Mouse (Mus musculus) limb, embryonic 10.5 days (tissue): ENCODE measurements around the gene Anp32e. TPM values are rescaled to one million over a fixed set of nuclear protein-coding genes. Genes with fewer than 3 reads are reported as not detected.
"Not testable (repeated sequence)": the region's sequence is repeated elsewhere in the genome, so short reads cannot be mapped to it uniquely, and the experiment has no call there.

Source experiments
- DNase-seq: peaks from one replicate; pipeline ENCODE4 v3.0.0-alpha.2; 2017; ENCODE audit warnings: low spot score
- H3K27ac ChIP-seq: fragments of 300-500 bp; sonication (generic); 2 replicates; pipeline ENCODE4 v1.5.1; 2016; ENCODE audit warnings: mild to moderate bottlenecking
- H3K27me3 ChIP-seq: fragments of 300-500 bp; sonication (generic); 2 replicates; pipeline ENCODE4 v1.6.1; 2016; ENCODE audit warnings: low read depth, mild to moderate bottlenecking; ENCODE audit not compliant: poor library complexity, severe bottlenecking
- H3K36me3 ChIP-seq: fragments of 300-500 bp; sonication (generic); 2 replicates; pipeline ENCODE4 v1.6.1; 2016; ENCODE audit warnings: mild to moderate bottlenecking, moderate library complexity
- H3K4me1 ChIP-seq: fragments of 300-500 bp; sonication (generic); 2 replicates; pipeline ENCODE4 v1.6.1; 2016
- H3K4me3 ChIP-seq: fragments of 300-500 bp; sonication (generic); 2 replicates; pipeline ENCODE4 v1.5.1; 2016; ENCODE audit warnings: mild to moderate bottlenecking, moderate library complexity
- H3K9me3 ChIP-seq: fragments of 300-500 bp; sonication (generic); replicated peaks from 2 replicates; pipeline ENCODE4 v1.6.1; 2016; ENCODE audit warnings: mild to moderate bottlenecking
- WGBS: fragments of 180-500 bp; shearing (Covaris S2); methylation state at CpG from one replicate; pipeline ENCODE4 v1.1.7; 2016; 5-methylcytosine and 5-hydroxymethylcytosine counted together
- polyA plus RNA-seq: library from polyadenylated mRNA; unstranded; fragments of >200 nt; fragmentation: Nextera tagmentation; extraction: Ambion mirVana; gene quantifications from 2 replicates; pipeline ENCODE4 v1.2.1, GENCODE M21; 2016

The Anp32e gene
- polyA plus RNA-seq, 1 experiment from 2014 or later = 367 TPM

DNA sequence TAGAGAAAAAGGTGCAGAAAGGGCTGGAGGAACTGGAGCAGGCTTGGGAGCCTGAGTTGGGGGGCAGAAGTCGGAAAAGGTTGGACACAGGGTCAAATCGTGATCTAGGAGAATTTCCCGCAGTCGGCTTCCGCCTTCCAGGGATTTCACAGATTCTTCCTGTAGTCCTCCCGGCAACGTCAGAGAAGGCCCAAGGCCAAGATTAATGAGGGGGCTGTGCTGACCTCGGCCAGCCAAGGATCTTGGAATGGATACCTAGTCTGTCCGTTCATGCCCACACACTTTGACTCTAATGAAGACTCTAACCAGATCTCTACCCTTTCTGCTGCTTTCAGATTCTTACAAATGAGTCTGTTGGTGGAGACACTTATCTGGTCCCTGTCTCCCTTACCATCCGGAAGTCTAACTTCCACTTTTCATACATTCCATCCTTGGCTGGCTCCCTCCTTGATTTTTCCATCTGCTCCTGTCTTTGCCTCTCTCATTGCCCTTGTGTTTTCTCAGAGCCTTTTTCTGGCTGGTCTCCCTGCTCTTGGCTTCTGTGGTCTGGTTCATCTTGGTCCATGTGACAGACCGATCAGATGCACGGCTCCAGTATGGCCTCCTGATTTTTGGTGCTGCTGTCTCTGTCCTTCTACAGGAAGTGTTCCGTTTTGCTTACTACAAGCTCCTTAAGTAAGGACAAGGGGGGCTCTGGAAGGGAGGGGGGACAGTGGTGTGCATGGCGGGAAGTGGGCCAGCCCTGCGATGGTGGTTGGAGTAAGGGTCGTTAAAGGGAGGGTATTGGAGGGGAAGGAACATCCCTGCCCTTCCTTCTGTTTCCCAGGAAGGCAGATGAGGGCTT, 34.5 kb upstream of the Anp32e start:
- Histone ChIP-seq H3K4me1 (peaks cover 46% of the 10 kb centered on the region), H3K27me3 (no peaks in the 10 kb centered on the region), H3K27ac (peak overlapping the region; percentile 78), H3K9me3 (no peaks in the 10 kb centered on the region), H3K36me3 (peaks cover 28% of the 10 kb centered on the region), H3K4me3 (peak overlapping the region; percentile 77)
- WGBS = 16% methylated on average over 16 of the region's 16 CpGs
- peak; percentile 47 for DNase-seq

- not testable (repeated sequence) for H3K27me3 ChIP-seq, H3K27ac ChIP-seq, DNase-seq, H3K9me3 ChIP-seq
- H3K36me3 ChIP-seq = peaks cover 38% of the 10 kb centered on the region
- peaks cover 41% of the 10 kb centered on the region for H3K4me1 ChIP-seq
- 0 out of 2 replicates have a peak overlapping the region, but pooled peaks have one; percentile 17 for H3K4me3 ChIP-seq
- 86% methylated on average over 7 of the region's 7 CpGs for WGBS
These were observed 33.5 kb upstream of the Anp32e start for GRCm38 (mm10) chr3:95895501-95895900.

DNA sequence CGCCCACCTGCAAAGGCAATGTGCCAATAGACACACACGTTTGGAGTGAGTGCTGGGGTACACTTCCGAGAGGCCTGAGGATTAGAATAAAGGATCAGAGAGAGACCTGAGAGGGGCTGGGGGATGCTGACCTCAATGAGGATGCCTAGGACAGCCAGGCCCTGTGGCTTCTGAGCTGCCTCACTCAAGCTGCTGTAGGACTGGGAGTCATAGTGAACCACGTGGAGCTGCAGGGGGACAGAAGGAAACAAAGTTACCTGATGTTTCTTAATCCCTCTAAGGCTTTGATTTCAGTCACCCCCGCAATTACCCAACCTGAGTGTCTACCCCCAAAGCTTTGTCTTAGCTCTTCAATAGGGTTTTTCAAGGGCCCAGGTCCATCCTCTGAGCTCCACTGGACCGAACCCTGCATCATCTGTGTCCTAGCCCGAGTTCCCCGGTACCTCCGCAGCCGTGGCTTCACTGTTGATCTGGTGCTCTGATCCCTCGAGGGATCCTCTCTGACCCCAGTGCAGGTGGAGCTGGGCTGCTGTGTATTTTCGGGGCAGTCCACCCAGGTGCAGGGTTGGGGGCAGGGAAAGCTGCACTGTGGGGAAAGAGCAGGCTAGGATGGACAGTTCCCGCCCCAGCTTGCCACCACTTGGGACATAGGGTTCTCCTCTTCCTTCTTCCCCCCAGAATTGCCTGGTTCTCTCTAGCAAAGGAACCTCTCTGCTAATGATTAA, 29.1 kb upstream of the Anp32e start:
- H3K9me3 ChIP-seq = no peaks in the 10 kb centered on the region
- H3K4me1 ChIP-seq = peaks cover 44% of the 10 kb centered on the region
- H3K36me3 ChIP-seq = peaks cover 56% of the 10 kb centered on the region
- 83% methylated on average over 13 of the region's 13 CpGs for WGBS
- H3K27me3 ChIP-seq = no peaks in the 10 kb centered on the region
- no peak overlapping the region for H3K27ac ChIP-seq
- H3K4me3 ChIP-seq = no peak overlapping the region
- no peak for DNase-seq

DNA sequence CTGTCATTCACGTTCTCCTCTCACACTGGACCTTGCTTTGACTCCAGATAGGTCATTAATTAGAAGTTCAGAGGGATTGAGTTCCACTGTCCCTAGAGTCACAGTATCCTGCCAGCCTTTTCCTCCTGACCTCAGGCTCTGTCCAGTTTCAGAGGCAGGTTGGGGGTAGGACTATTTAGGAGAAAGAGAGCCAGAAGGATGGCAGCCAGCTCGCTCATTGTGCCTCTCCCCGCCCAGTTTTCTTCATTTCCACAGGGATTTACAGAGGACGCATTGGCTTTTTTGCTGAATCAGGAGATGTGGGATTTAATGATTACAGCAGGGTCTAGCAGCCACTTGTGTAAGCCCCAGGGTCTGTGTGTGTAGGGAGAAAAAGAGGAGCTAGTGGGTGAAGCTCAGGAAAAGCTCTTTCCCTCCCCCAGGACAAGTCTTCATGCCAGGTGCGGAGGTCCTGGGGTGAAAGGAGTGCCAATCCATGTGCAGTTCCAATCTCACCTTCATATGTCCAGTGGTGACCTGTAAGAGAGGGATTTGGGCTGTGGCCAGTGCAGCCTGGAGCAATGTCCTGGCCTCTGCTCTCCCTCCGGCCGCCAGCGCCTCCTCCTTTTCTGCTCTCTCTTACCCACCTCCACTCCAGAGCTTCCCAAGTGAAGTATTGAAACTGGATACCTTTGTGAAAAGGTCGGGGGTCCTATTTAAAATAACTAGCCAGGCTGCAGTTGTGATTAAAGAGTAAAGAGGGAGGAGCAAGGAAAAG, 27.3 kb upstream of the Anp32e start:
- Histone ChIP-seq H3K4me1 (peaks cover 54% of the 10 kb centered on the region), H3K27ac (peak overlapping the region; percentile 96), H3K36me3 (peaks cover 51% of the 10 kb centered on the region), H3K4me3 (peak overlapping the region; percentile 60), H3K27me3 (no peaks in the 10 kb centered on the region), H3K9me3 (no peaks in the 10 kb centered on the region)
- 71% methylated on average over 9 of the region's 9 CpGs for WGBS
- DNase-seq = no peak

GRCm38 (mm10) chr3:95902373-95902625, 26.7 kb upstream of the Anp32e start:
- Histone ChIP-seq H3K27me3 (0 out of 2 replicates have a peak, but pooled peaks cover under 1% of the 10 kb centered on the region), H3K27ac (peak overlapping the region; percentile 96), H3K36me3 (peaks cover 50% of the 10 kb centered on the region), H3K4me3 (peak overlapping the region; percentile 60), H3K9me3 (no peaks in the 10 kb centered on the region), H3K4me1 (peaks cover 59% of the 10 kb centered on the region)
- no peak for DNase-seq

- no peak for DNase-seq
- Histone ChIP-seq H3K36me3 (peaks cover 47% of the 10 kb centered on the region), H3K9me3 (no peaks in the 10 kb centered on the region), H3K4me1 (peaks cover 61% of the 10 kb centered on the region), H3K27me3 (0 out of 2 replicates have a peak, but pooled peaks cover 4% of the 10 kb centered on the region), H3K27ac (peak overlapping the region; percentile 96), H3K4me3 (peak overlapping the region; percentile 60)
- 40% methylated on average over 6 of the region's 6 CpGs for WGBS
These were observed 26.4 kb upstream of the Anp32e start for GRCm38 (mm10) chr3:95902643-95903042.

- DNase-seq = peak; percentile 75
- peak overlapping the region; percentile 96 for H3K27ac ChIP-seq
- no peaks in the 10 kb centered on the region for H3K9me3 ChIP-seq
- peaks cover 61% of the 10 kb centered on the region for H3K4me1 ChIP-seq
- H3K4me3 ChIP-seq = peak overlapping the region; percentile 60
- 1% methylated on average over 15 of the region's 15 CpGs for WGBS
- H3K36me3 ChIP-seq = peaks cover 34% of the 10 kb centered on the region
- 0 out of 2 replicates have a peak, but pooled peaks cover 5% of the 10 kb centered on the region for H3K27me3 ChIP-seq
These were observed 25.1 kb upstream of the Anp32e start for GRCm38 (mm10) chr3:95903753-95904502.

DNA sequence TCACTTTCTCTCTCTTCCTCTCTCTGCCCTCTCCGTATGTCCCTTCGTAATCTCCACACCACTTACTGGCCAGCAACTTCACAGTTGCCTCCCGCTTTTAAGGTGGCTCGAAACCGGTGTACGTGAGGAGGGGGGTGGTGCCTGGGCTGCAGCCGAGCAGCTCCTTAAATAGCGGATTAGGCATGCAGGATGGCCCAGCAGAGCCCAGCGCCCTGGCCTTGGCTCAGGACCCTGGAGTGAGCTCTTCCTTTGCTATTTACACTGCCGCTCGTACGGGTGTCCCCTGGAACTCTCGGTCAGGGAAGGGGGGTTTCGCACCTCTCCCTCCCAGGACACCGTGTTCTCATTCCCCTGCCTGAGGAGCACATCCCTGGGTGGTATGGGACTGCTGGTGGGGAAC, 24.5 kb upstream of the Anp32e start, which contains the start of gene Car14:
Gene Car14 (minus strand): TSS at position 124 of the 400 bp plus-strand sequence.
- H3K4me1 ChIP-seq = peaks cover 61% of the 10 kb centered on the region

GRCm38 (mm10) chr3:95905146-95905939, 23.7 kb upstream of the Anp32e start:
- WGBS = under 1% methylated on average over 18 of the region's 18 CpGs
- 0 out of 2 replicates have a peak, but pooled peaks cover 5% of the 10 kb centered on the region for H3K27me3 ChIP-seq
- H3K4me3 ChIP-seq = peak overlapping the region; percentile 60
- H3K4me1 ChIP-seq = peaks cover 61% of the 10 kb centered on the region
- H3K27ac ChIP-seq = peak overlapping the region; percentile 96
- peak; percentile 83 for DNase-seq
- H3K36me3 ChIP-seq = peaks cover 20% of the 10 kb centered on the region
- H3K9me3 ChIP-seq = no peaks in the 10 kb centered on the region

More for the DNA sequence above, 24.5 kb upstream of the Anp32e start, which contains the start of gene Car14:
- H3K27me3 ChIP-seq = 0 out of 2 replicates have a peak, but pooled peaks cover 5% of the 10 kb centered on the region
- H3K27ac ChIP-seq = peak within 1 kb of the TSS; percentile 96
- H3K36me3 ChIP-seq = peaks cover 27% of the 10 kb centered on the region
- peak; percentile 76 for DNase-seq
- 0% methylated on average over 15 of the region's 15 CpGs for WGBS
- H3K9me3 ChIP-seq = no peaks in the 10 kb centered on the region
- peak within 1 kb of the TSS; percentile 60 for H3K4me3 ChIP-seq

DNA sequence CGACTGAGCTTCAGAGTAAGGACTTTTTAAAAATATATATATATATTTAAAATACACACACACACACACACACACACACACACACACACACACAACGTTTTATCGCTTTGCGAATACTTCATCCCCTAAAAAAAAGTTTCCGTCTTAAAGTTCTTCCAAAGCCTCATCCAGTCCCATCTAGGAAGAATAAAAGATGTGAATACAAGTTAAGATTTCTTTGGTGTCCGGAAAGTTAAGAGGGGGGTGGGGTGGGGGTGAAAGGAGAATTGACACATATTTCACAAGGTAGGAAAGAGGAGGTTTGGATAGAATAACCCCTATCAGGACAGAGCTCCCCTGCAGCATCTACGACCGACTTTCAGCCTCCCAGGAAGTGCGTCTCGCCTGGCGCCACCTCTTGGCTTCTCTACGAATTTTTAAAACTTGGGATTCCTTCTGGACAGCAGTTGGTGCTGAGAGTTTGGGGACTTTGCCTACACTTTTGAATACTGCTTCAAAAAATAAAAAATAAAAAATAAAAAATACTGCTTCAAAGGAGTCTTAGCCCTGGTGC, 23.0 kb upstream of the Anp32e start:
- Histone ChIP-seq H3K36me3 (peaks cover 13% of the 10 kb centered on the region), H3K27me3 (0 out of 2 replicates have a peak, but pooled peaks cover 5% of the 10 kb centered on the region), H3K27ac (peak overlapping the region; percentile 96), H3K9me3 (no peaks in the 10 kb centered on the region), H3K4me1 (peaks cover 60% of the 10 kb centered on the region), H3K4me3 (peak overlapping the region; percentile 60)
- WGBS = 0% methylated on average over 12 of the region's 12 CpGs
- DNase-seq = peak; percentile 73

DNA sequence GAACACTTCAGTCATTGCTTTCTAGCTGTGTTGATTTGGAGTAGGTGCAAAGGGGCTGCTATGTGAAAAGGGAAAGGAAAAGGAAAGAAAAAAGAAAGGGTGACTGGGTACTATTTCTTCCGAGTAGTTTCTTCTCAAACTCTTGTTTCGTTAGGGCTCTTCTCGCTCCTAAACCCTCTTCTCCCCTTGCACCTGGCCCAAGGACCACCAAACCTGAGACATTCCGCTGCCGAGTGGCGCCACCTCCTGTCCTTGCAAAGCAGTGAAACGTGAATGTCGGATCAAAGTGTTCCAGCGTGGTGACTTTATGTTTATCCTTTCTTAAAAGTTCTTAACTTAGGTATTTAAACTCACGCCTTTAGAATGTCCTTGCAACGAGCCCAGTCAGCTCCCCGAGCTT, 22.2 kb upstream of the Anp32e start:
- Histone ChIP-seq H3K4me1 (peaks cover 52% of the 10 kb centered on the region), H3K9me3 (no peaks in the 10 kb centered on the region), H3K36me3 (peaks cover 4% of the 10 kb centered on the region), H3K27me3 (0 out of 2 replicates have a peak, but pooled peaks cover 5% of the 10 kb centered on the region), H3K27ac (peak overlapping the region; percentile 96; the same call in 1 of the 2 replicates), H3K4me3 (peak overlapping the region; percentile 60)
- under 1% methylated on average over 12 of the region's 12 CpGs for WGBS
- DNase-seq = peak; percentile 83
